17 mouse cellular contexts compared by ENCODE assay signal in the genomic region with DNA sequence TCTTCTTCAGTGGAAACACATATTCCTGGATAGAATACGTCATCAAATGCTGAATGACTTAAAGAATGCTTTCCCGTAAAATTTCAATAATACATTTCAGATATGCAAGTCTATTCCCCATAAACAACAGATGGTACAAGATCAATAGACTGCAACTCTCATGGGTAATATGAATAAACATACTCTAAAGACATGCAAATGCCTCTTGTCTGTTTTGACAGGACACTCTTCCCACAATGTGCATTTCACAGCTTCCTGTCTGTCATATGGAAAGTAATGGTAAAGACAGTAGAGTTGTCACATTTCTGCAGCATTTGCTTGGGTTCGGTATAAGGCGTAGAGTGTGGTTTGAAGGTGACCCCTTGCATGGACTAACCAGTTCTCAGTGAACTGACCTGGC. TPM values are rescaled to one million over a fixed set of nuclear protein-coding genes. Genes with fewer than 3 reads are reported as not detected.
DNase-seq lines count a peak whose midpoint lies in the region; ATAC-seq and TF ChIP-seq lines count a peak whose summit lies in the region.
"Had no signal": no experiment of that assay in that cellular context is flagged by ENCODE, and none has a peak within 500 bp of the region (broad histone marks: within the 10 kb centered on the region; RNA-seq: fewer than 3 reads in every experiment).

No protein-coding gene starts in this region.

- no peak overlapping the region for H3K4me3 ChIP-seq in forebrain, embryonic 14.5 days (ENCODE audit: low read depth, low read length)
- H3K4me3 ChIP-seq in forebrain, embryonic 10.5 days: no peak overlapping the region
- H3K4me3 ChIP-seq in forebrain, postnatal 0 days (ENCODE audit: low read depth, low read length): no peak overlapping the region
- H3K4me3 ChIP-seq: embryonic facial prominence, embryonic 10.5 days; embryonic facial prominence, embryonic 12.5 days had no signal

- 76% methylated on average over 4 of the region's 4 CpGs for WGBS in forebrain, embryonic 14.5 days
- WGBS in forebrain, embryonic 10.5 days: 94% methylated on average over 4 of the region's 4 CpGs
- 64% methylated on average over 4 of the region's 4 CpGs for WGBS in forebrain, postnatal 0 days

- H3K9me3 ChIP-seq in forebrain, embryonic 14.5 days (replicated peaks; ENCODE audit: control insufficient read depth, low read length): no peaks in the 10 kb centered on the region
- peaks cover 4% of the 10 kb centered on the region; the same call in 1 of the 2 replicates for H3K9me3 ChIP-seq in forebrain, embryonic 10.5 days
- no peaks in the 10 kb centered on the region for H3K9me3 ChIP-seq in forebrain, postnatal 0 days (ENCODE audit: low read length)

- no peaks in the 10 kb centered on the region for H3K27me3 ChIP-seq in forebrain, embryonic 14.5 days (replicated peaks; ENCODE audit: control insufficient read depth, insufficient read depth, low read length)
- H3K27me3 ChIP-seq in forebrain, embryonic 10.5 days (ENCODE audit: poor library complexity, severe bottlenecking): no peaks in the 10 kb centered on the region
- H3K27me3 ChIP-seq in forebrain, postnatal 0 days (ENCODE audit: insufficient read depth, low read length): no peaks in the 10 kb centered on the region
- H3K27me3 ChIP-seq: embryonic facial prominence, embryonic 12.5 days had no signal

- TF ChIP-seq CTCF in brain, embryonic 14.5 days (IDR thresholded peaks at IDR 0.05; ENCODE audit: borderline replicate concordance, extremely low read depth, insufficient read depth, insufficient read length): no peak
- TF ChIP-seq CTCF in forebrain, postnatal 0 days (IDR thresholded peaks at IDR 0.05; ENCODE audit: low read depth): no peak

- DNase-seq in forebrain, embryonic 14.5 days (ENCODE audit: low spot score): peak; percentile 53
- no peak for DNase-seq in forebrain, embryonic 10.5 days (ENCODE audit: extremely low spot score, low spot score)
- peak; percentile 57 for DNase-seq in brain, embryonic 14.5 days (ENCODE audit: low read depth)
- peak; percentile 18 for DNase-seq in brain, embryonic 18.5 days (ENCODE audit: low read depth, low spot score)
- peak; percentile 18 for DNase-seq in forebrain, postnatal 0 days
- DNase-seq in left cerebral cortex, postnatal 10 days (ENCODE audit: extremely low spot score in 1 of 2, low spot score in 2 of 2): no peak
- no peak for DNase-seq in spleen, postnatal 36 days (ENCODE audit: low spot score in 2 of 2)
- DNase-seq: adrenal gland, adult 2 months; adrenal gland, postnatal 10 days; adrenal gland, postnatal 36 days; cerebellum, adult 11-12 months; cerebellum, adult 2 months; cerebellum, adult 9-10 months; cerebellum, postnatal 10 days; cerebellum, postnatal 25 days had no signal

- H3K36me3 ChIP-seq in forebrain, embryonic 14.5 days (ENCODE audit: control insufficient read depth, insufficient read depth, low read length): peaks cover 13% of the 10 kb centered on the region
- peaks cover 51% of the 10 kb centered on the region for H3K36me3 ChIP-seq in forebrain, embryonic 10.5 days (replicated peaks)
- H3K36me3 ChIP-seq in forebrain, postnatal 0 days (ENCODE audit: insufficient read depth): peaks cover 10% of the 10 kb centered on the region

- H3K9ac ChIP-seq in forebrain, embryonic 14.5 days (ENCODE audit: low read length): no peak overlapping the region
- no peak overlapping the region for H3K9ac ChIP-seq in forebrain, postnatal 0 days
- H3K9ac ChIP-seq: embryonic facial prominence, embryonic 12.5 days had no signal

- intact Hi-C loops in left cerebral cortex, postnatal 10 days (cut with DNase I): no loop called here

- ATAC-seq in forebrain, embryonic 14.5 days: peak; percentile 57; the same call in 1 of the 2 replicates
- ATAC-seq in forebrain, postnatal 0 days: peak; percentile 65

- no peaks in the 10 kb centered on the region for H3K4me1 ChIP-seq in forebrain, embryonic 14.5 days (ENCODE audit: control insufficient read depth, insufficient read depth, low read length)
- no peaks in the 10 kb centered on the region for H3K4me1 ChIP-seq in forebrain, embryonic 10.5 days
- no peaks in the 10 kb centered on the region for H3K4me1 ChIP-seq in forebrain, postnatal 0 days (ENCODE audit: insufficient read depth)
- H3K4me1 ChIP-seq: embryonic facial prominence, embryonic 10.5 days; embryonic facial prominence, embryonic 12.5 days had no signal

- H3K27ac ChIP-seq in forebrain, embryonic 14.5 days (ENCODE audit: low read depth, low read length): no peak overlapping the region
- H3K27ac ChIP-seq in forebrain, embryonic 10.5 days: no peak overlapping the region
- H3K27ac ChIP-seq in forebrain, postnatal 0 days (ENCODE audit: low read depth, low read length): no peak overlapping the region
- H3K27ac ChIP-seq: embryonic facial prominence, embryonic 10.5 days; embryonic facial prominence, embryonic 12.5 days had no signal

- H3K4me2 ChIP-seq in forebrain, embryonic 14.5 days (ENCODE audit: low read length): no peak overlapping the region
- H3K4me2 ChIP-seq in forebrain, postnatal 0 days (ENCODE audit: low read depth): no peak overlapping the region
- H3K4me2 ChIP-seq: embryonic facial prominence, embryonic 12.5 days had no signal

- TF ChIP-seq POLR2A in brain, embryonic 14.5 days (IDR thresholded peaks at IDR 0.05; ENCODE audit: borderline replicate concordance, extremely low read depth, insufficient read depth, insufficient read length, poor library complexity, severe bottlenecking): no peak

RNA-seq across cellular contexts. Expression of gene Srek1ip1, which starts 5.0 kb away (rescaled TPM):
- 16.4 and 20.4 TPM in 2 replicates for polyA plus RNA-seq in forebrain, embryonic 14.5 days (2014; fragmentation: Nextera tagmentation; extraction: Ambion mirVana)
- polyA plus RNA-seq in forebrain, embryonic 10.5 days (2016; fragmentation: Nextera tagmentation; extraction: Ambion mirVana): 18.3 and 20.0 TPM in 2 replicates
- polyA plus RNA-seq in brain, embryonic 14.5 days (2012; rRNA removed): 22.2 and 22.5 TPM in 2 replicates
- 13.4 and 15.9 TPM in 2 replicates for total RNA-seq in forebrain, postnatal 0 days (2014; rRNA removed)
- 9.7 and 12.9 TPM in 2 replicates for polyA plus RNA-seq in forebrain, postnatal 0 days (2015; fragmentation: Nextera tagmentation; extraction: Ambion mirVana)
- total RNA-seq in left cerebral cortex, postnatal 10 days (2021): 10 to 100 TPM; 13.0 to 13.6 TPM

RNA-seq across cellular contexts. Expression of gene Cwc27, which starts 29.7 kb away (rescaled TPM):
- polyA plus RNA-seq in forebrain, embryonic 14.5 days (2014; fragmentation: Nextera tagmentation; extraction: Ambion mirVana): 21.5 and 25.5 TPM in 2 replicates
- polyA plus RNA-seq in forebrain, embryonic 10.5 days (2016; fragmentation: Nextera tagmentation; extraction: Ambion mirVana): 33.6 and 35.1 TPM in 2 replicates
- 10.4 and 12.3 TPM in 2 replicates for polyA plus RNA-seq in brain, embryonic 14.5 days (2012; rRNA removed)
- total RNA-seq in forebrain, postnatal 0 days (2014; rRNA removed): 14.8 and 18.9 TPM in 2 replicates
- 21.8 and 26.7 TPM in 2 replicates for polyA plus RNA-seq in forebrain, postnatal 0 days (2015; fragmentation: Nextera tagmentation; extraction: Ambion mirVana)
- 10 to 100 TPM; 18.4 to 18.6 TPM for total RNA-seq in left cerebral cortex, postnatal 10 days (2021)

Comparison
In these comparisons a context has a peak if more than half of its experiments do, and no peak if none do; other contexts are left out.
1. DNase-seq: peak in forebrain, embryonic 14.5 days (single experiment), brain, embryonic 14.5 days (single experiment), brain, embryonic 18.5 days (single experiment) and forebrain, postnatal 0 days (single experiment); none in forebrain, embryonic 10.5 days (single experiment), left cerebral cortex, postnatal 10 days (0 of 2) and spleen, postnatal 36 days (0 of 2).